Mouse (Mus musculus) thymus, adult 2 months (tissue): ENCODE results near the gene Psmc3ip. TPM values are rescaled to one million over a fixed set of nuclear protein-coding genes. Genes with fewer than 3 reads are reported as not detected.

Experiments
- DNase-seq: peaks from one replicate; pipeline ENCODE4 v3.0.0; 2021
- H3K27ac ChIP-seq: fragments of 200-500 bp; 2 replicates; pipeline ENCODE4 v1.5.1; 2012; ENCODE audit warnings: low read length, control low read depth; ENCODE audit not compliant: control insufficient read depth, insufficient read depth
- H3K27me3 ChIP-seq: fragments of 200-500 bp; 2 replicates; pipeline ENCODE4 v1.6.1; 2012; ENCODE audit warnings: mild to moderate bottlenecking, low read length, moderate library complexity, mixed read lengths; ENCODE audit not compliant: control insufficient read depth, insufficient read depth
- H3K36me3 ChIP-seq: fragments of 200-500 bp; 2 replicates; pipeline ENCODE4 v1.6.1; 2012; ENCODE audit warnings: mild to moderate bottlenecking, low read length, moderate library complexity; ENCODE audit not compliant: control insufficient read depth, insufficient read depth
- H3K4me1 ChIP-seq: fragments of 200-500 bp; replicated peaks from 2 replicates; pipeline ENCODE4 v1.6.1; 2012; ENCODE audit warnings: low read length; ENCODE audit not compliant: control insufficient read depth, insufficient read depth
- H3K4me3 ChIP-seq: fragments of 200-500 bp; 2 replicates; pipeline ENCODE4 v1.5.1; 2012; ENCODE audit warnings: mild to moderate bottlenecking, low read length, control low read depth, moderate library complexity; ENCODE audit not compliant: control insufficient read depth, insufficient read depth
- CTCF ChIP-seq: fragments of 200-500 bp; IDR thresholded peaks from 2 replicates; pipeline ENCODE4 v1.5.1; 2012; ENCODE audit warnings: mild to moderate bottlenecking, control low read depth, low read length, moderate library complexity, borderline replicate concordance; ENCODE audit not compliant: control insufficient read depth, poor library complexity, insufficient read depth; ENCODE audit errors: extremely low read depth
- POLR2A ChIP-seq: fragments of 200-500 bp; IDR thresholded peaks from 2 replicates; pipeline ENCODE4 v1.6.1; 2012; ENCODE audit warnings: mild to moderate bottlenecking, low read length, control low read depth, moderate library complexity; ENCODE audit not compliant: control insufficient read depth, poor library complexity, insufficient read depth; ENCODE audit errors: extremely low read depth
- WGBS: fragments of 180-500 bp; shearing (Covaris S2); methylation state at CpG from one replicate; pipeline ENCODE4 v1.1.7; 2018; 5-methylcytosine and 5-hydroxymethylcytosine counted together
- polyA plus RNA-seq: library from polyadenylated mRNA; depleted of rRNA; stranded (reverse); fragments of >200 nt; gene quantifications from 2 replicates; pipeline ENCODE4 v1.2.3, GENCODE M21; 2012

Psmc3ip gene
- polyA plus RNA-seq, 1 experiment: 6.0 TPM

GRCm38 (mm10) chr11:101119761-101120544 is 24.7 kb upstream of the Psmc3ip start, which contains the start of the genes Retreg3 and Tubg1:
Retreg3 (minus strand) TSS chr11:101119893.
Tubg1 (plus strand) TSS chr11:101119938.
- Histone ChIP-seq H3K27me3 (no peaks in the 10 kb centered on the region), H3K27ac (peak within 1 kb of the TSS; percentile 17; the same call in 1 of the 2 replicates), H3K4me1 (peaks cover 12% of the 10 kb centered on the region), H3K36me3 (no peaks in the 10 kb centered on the region; the same call in 1 of the 2 replicates), H3K4me3 (peak within 1 kb of the TSS; percentile 68)
- DNase-seq: peak; percentile 99
- TF ChIP-seq CTCF (peak; percentile 73), POLR2A (peak; percentile 94)
- under 1% methylated on average over 61 of the region's 61 CpGs for WGBS

GRCm38 (mm10) chr11:101119131-101119760 is 24.0 kb upstream of the Psmc3ip start:
- H3K36me3 ChIP-seq: no peaks in the 10 kb centered on the region; the same call in 1 of the 2 replicates
- no peaks in the 10 kb centered on the region for H3K27me3 ChIP-seq
- H3K4me3 ChIP-seq: peak overlapping the region; percentile 68
- no peak for DNase-seq
- H3K4me1 ChIP-seq: peaks cover 12% of the 10 kb centered on the region
- under 1% methylated on average over 39 of the region's 39 CpGs for WGBS
- TF ChIP-seq CTCF (no peak), POLR2A (no peak)
- peak overlapping the region; percentile 7; the same call in 1 of the 2 replicates for H3K27ac ChIP-seq

DNA sequence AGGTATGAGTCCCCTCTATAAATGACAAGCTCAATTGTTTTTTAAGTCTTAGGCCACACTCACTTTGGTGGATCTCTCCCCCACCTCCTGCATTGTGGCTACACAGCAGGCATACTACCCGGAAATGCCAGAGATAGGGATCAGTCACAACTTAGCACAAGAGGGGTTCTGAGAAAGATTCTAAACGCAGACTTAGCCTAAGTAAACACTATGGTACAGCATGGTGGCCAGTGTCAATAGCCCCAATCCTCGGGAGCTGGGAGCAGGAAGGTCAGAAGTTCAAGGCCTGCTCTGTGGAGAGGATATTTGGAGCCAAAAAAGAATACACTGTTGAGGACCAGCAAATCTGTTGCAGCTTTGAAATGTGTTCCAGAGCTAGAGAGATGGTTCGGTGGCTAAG is 22.9 kb upstream of the Psmc3ip start:
- H3K36me3 ChIP-seq: no peaks in the 10 kb centered on the region; the same call in 1 of the 2 replicates
- peak overlapping the region; percentile 3; the same call in 1 of the 2 replicates for H3K27ac ChIP-seq
- no peaks in the 10 kb centered on the region for H3K27me3 ChIP-seq
- peaks cover 12% of the 10 kb centered on the region for H3K4me1 ChIP-seq
- no peak for DNase-seq
- H3K4me3 ChIP-seq: no peak overlapping the region
- WGBS: 26% methylated on average over 4 of the region's 4 CpGs
- TF ChIP-seq CTCF (no peak), POLR2A (no peak)

GRCm38 (mm10) chr11:101115564-101115963 is 20.3 kb upstream of the Psmc3ip start:
- WGBS: 81% methylated on average over 2 of the region's 2 CpGs
- H3K27me3 ChIP-seq: no peaks in the 10 kb centered on the region
- DNase-seq: no peak
- TF ChIP-seq CTCF: no peak
- no peak for TF ChIP-seq POLR2A
- no peak overlapping the region for H3K4me3 ChIP-seq
- H3K36me3 ChIP-seq: peaks cover 5% of the 10 kb centered on the region; the same call in 1 of the 2 replicates
- no peak overlapping the region for H3K27ac ChIP-seq
- H3K4me1 ChIP-seq: peaks cover 8% of the 10 kb centered on the region

DNA sequence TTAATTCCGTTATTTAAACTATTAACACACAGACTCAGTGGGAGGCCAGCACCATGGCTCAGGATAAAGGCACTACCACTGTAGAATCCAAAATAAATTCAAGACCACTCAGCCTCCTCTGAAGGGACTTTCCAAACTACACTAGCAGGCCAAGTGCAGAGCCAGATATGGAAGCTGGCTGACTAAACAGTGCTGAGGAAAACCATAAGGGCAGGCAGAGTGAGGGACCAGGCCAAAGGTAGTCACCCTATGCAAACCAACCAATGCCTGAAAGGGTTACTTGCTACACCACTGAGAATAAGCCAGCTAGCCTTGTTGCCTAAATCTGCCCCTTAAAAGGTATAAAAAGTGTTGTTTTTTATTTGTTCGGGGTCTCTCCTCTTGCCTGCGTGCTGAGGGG is 16.9 kb upstream of the Psmc3ip start:
- 99% methylated on average over 3 of the region's 3 CpGs for WGBS
- TF ChIP-seq POLR2A: no peak
- Histone ChIP-seq H3K27ac (no peak overlapping the region), H3K27me3 (no peaks in the 10 kb centered on the region), H3K4me3 (no peak overlapping the region), H3K36me3 (peaks cover 5% of the 10 kb centered on the region; the same call in 1 of the 2 replicates), H3K4me1 (peaks cover 3% of the 10 kb centered on the region)
- no peak for DNase-seq

GRCm38 (mm10) chr11:101111178-101111577 is 15.9 kb upstream of the Psmc3ip start:
- Histone ChIP-seq H3K4me3 (no peak overlapping the region), H3K27me3 (no peaks in the 10 kb centered on the region), H3K36me3 (peaks cover 5% of the 10 kb centered on the region; the same call in 1 of the 2 replicates), H3K4me1 (peaks cover 3% of the 10 kb centered on the region; the same call in 1 of the 2 replicates), H3K27ac (no peak overlapping the region)
- WGBS: 95% methylated on average over 4 of the region's 4 CpGs
- DNase-seq: no peak
- no peak for TF ChIP-seq POLR2A
- no peak for TF ChIP-seq CTCF
